Mouse (Mus musculus) spleen, postnatal 10 days (tissue): Measurements from ENCODE around the gene Gm49510.

Source experiments
- DNase-seq, 2 experiments: peaks; one replicate each; pipeline ENCODE4 v3.0.0; 2021 to 2022; ENCODE audit warnings: low spot score in 2 of 2

The Gm49510 gene

DNA sequence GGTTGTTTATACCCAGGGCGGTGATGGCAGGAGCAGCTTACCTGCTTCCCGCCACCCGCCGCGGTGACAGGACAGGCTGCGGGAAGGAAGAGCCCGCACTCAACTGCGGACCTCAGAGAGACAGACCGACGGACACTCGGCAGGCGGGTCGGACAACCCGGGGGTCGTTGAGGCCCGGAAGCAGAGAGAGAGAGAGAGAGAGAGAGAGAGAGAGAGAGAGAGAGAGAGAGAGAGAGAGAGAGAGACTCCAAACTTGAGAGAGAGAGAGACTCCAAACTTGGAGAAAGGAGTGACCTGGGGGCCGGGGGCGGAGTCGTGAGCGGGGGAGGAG is at the start of gene Gm49510:
Gene Gm49510 (plus strand): TSS at position 259 of the 331 bp plus-strand sequence.
- DNase-seq = peak in 1 of 2 experiments; percentile 47

DNA sequence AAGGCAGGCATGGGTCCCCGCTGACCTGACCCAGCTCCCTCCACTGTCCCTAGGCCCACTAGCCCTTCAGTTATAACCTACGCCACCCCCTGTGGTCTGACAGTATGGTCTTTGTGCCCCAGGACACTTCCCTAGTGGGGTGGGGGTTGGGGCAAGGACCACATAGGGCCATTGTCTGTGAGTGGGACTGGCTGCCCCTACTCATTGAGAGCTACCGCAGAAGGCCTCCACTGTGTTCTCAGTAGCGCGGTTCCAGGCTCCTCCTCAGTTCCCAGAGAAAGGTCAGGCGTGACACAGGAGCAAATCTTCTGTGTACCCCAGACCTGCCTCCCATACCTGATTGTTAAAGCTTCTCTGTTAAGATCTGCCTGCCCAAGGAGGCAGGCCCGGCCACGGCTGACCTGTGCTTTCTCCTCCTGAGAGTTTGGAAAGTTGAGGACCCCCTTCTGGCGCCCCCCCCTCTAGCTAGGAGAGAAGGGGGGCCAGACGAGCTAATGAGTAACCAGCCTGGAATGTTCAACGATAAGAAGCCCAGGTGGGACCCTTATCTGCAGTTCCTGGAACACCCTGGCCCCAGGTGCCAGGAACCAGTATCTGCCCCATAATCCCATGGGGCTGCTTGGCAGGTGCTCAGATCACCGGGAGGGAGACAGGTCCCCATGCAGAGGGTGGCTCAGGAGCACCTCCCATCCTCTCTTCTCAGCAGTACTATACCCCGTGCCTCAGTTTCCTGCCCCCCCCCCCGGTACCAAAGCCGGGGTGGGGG is 49.2 kb upstream of the Gm49510 start:
- no peak for DNase-seq

DNA sequence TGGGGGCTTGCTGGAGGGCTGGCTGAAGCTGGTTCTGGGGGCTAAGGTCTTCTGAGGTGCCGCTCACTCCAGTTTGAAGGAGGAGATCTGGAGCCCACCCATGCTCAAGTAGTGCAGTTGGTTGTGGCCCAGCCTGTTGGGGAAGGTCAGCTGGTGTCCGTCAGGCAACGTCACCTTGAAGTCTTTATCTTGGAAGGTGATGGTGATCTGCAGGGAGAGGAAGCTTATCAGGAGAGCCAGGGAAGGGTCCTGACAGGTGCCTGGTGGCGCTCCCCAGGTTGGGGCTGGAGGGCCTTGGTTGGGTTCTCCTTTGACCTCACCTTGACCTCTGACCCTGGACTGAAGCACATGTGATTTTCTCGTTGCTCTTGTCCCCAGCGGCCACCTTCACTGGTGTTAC is 48.5 kb upstream of the Gm49510 start:
- DNase-seq = no peak

DNA sequence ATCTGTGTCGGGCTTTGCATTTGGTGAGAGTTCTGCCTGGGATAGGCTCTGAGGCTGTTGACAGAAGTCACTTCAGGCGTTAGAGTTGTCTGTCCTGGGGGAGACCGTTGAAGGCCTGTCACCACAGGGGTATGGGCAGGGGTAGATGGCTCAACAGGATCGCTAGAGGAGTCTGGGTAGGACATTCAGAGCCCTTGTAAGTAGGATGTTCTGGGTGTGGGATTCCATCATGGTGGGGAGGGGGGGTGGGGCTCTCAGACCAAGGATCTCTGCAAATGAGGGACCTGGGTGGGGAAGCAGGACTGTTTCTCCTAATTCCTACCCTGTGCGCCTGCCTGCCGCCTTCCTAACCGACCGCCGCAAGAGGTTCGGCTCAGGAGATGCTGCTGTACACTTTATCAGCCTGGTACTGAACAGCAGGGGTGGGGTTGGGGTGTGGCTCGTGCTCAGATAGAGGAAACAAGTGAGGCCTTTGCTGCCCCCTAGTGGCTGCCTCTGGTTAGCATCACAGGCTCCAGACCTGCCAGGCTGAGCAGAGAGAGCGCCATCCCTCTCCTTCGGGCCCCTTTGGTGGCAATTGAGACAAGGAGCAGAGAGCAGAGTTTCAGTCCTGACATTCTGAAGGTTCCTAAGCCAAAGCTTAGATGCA is 47.8 kb upstream of the Gm49510 start:
- DNase-seq = peak; percentile 90 to 95

DNA sequence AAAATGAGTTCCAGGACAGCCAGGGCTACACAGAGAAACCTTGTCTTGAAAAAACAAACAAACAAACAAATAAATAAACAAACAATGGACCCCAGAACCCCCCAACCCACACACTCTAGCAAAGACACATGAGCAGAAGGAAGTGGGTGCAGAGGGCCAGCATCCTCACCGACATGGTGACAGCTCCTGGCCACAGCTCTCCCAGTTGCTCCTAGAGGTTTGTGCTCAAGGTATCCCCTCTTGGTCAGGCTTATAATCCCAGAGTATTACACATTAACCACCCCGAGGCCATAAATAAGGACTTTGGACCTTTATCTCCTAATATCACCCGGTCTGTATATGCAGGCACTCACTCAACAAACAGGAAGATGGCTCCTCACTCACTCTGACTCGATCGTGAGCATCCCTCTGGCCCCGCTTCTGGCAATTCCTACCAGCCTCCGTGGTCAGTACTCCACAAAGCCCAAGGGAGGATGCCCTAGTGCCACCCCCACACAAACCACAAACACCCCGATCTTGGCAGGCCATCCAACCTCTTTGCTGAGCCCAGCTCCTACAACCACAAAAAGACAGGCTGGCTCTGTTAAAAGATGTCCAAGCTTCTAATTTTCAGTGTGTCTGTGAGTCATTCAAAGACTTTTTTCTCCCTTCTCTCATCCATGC is 44.0 kb upstream of the Gm49510 start, which contains the start of gene Lgals2:
Gene Lgals2 (minus strand): TSS at position 227 of the 663 bp plus-strand sequence.
- DNase-seq = no peak

DNA sequence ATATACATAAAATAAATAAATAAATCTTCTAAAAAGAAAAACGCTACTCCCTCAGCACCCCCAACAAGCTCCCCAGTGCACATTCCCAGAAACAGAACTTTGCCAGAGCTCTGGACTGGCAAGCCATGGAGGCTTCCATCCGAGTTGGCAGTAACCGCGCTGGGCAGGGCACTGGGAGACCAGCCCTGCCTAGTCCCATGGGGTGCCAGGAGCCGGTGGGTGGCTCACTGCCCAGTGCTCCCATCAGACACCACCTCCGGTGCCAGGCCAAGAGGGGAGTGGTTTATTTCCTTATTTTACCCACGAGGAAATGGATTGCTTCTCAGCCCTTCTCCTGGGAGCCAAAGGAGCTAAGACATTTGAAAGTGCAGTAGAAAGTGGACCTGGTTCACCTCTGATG is 42.5 kb upstream of the Gm49510 start:
- no peak for DNase-seq

DNA sequence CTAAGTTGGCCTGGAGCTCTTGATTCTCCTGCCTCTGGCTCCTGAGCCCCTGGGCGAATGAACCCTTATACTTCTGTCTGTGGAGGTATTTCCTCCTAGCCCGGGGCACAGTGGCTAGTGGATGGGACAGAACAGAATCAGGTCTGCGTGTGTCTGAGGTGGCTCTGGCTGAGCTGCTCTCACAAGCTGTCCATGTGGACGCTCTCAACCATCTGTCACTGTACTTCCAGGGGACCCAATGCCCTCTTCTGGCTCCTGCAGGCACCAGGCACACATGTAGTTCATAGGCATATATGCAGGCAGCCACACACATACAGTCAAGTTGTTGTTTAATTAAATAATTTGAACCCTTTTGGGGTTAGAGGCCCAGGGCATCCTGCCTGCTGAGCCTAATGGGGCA is 40.2 kb upstream of the Gm49510 start:
- no peak for DNase-seq

DNA sequence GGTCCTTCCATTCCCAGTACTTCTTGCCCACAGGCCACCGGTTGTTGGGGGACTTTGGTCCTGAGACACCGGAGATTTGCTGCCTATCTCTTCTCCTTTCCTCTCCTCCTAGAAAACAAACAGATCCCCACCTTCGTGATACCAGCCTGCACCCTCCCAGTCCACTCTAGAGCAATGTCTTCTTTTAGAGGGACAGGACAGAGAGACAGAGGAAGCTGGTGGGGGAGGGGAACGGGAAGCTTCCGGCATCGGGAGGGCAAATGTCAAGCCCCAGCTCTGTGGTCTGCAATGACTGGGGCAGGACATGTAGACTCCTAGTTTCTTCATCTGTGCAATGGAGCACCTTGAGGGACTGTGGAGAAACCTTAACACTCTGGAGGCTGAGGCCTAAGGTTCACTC is 39.8 kb upstream of the Gm49510 start:
- DNase-seq = peak in 1 of 2 experiments; percentile 53

DNA sequence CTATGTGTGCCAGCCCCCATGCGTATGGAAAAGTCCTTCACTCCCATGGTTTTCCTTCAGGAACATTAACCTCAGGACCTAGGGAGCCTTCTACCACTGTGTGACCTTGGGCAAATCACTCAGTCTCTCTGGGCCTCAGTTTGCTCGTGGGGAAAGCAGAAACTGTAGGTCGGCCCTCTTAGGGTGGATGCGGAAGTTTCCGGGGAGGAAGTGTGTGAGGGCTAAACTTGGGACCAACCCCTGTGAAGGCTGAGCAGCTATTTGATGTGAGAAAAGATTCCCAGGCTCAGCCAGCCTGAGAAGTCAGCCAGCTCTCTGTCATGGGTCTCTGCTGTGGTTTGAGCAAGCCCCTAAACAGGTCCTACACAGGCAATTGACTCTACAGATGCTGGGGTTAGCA is 37.2 kb upstream of the Gm49510 start:
- no peak for DNase-seq

DNA sequence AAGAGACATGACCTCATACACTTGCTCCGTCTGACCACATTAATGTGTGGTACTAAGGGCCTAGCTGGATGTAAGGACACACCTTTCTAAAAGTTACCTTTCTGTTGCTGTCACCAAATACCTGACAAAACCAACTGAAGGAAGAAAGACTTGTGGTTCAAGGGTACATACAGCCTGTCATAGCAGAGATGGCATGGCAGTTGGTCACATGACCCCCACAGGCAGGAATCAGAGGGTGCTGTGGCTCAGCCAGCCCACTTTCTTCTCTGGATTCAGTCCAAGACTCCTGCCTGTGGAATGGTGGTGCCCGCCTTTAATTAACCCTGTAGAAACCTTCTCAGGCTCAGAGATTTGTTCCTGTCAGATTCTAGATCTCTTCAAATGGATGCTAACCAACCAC is 36.3 kb upstream of the Gm49510 start:
- no peak for DNase-seq

DNA sequence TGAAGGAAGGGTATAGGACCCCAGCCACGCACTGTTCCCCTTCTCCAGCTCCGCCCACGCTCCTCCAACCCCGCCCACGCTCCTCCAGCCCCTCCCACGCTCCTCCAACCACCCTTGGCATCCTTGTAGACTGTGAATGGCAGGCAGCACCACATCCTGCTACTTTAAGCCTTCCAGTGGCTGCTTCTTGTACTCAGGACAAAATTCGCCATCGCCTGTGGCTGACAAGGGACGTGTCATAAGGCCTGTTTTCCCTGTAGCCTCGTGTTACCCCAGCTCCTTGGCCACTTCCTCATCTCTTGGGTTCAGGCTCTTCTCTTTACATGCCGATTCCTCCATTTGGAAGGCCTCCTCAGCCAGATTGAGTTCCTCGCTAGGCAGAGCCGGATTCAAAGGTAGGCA is 35.6 kb upstream of the Gm49510 start:
- DNase-seq = peak in 1 of 2 experiments; percentile 46

DNA sequence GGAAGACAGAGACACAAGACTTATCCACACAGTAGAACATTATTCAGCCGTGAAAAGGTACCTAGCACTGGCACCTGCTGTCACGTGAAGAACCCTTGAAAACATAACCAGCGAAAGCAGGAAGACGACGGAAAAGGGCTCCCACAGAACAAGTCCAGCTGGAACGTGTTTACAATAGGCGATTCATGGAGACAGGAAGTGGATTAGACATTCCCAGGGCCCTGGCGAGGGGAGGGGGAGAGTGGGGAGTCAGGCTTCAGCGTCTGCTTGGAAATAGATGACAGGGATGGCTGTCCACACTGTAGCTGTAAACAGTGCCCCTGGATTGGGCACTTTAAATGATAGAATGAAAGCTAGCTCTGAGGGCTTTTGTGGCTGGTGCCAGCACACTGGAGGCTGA is 31.1 kb upstream of the Gm49510 start:
- DNase-seq = no peak

DNA sequence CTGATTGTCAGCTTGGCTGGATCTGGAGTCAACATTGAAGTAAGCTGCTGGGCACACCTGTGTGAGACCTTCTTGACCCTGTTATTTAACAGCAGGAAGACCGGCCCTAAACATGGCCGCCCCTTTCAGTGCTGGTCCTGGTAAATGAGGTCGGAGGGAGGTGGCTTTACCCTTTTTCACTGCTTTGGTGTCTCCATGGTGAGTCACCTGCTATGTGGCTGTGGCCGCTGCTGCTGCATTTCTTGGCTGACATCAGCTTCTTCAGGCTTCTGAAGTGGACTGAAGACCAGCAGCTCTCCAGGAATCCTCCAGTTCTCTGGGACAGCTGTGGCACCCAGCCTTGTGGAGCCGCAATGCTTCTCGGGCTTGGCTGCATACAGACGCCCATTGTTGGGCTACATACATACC is 30.6 kb upstream of the Gm49510 start:
- no peak for DNase-seq

DNA sequence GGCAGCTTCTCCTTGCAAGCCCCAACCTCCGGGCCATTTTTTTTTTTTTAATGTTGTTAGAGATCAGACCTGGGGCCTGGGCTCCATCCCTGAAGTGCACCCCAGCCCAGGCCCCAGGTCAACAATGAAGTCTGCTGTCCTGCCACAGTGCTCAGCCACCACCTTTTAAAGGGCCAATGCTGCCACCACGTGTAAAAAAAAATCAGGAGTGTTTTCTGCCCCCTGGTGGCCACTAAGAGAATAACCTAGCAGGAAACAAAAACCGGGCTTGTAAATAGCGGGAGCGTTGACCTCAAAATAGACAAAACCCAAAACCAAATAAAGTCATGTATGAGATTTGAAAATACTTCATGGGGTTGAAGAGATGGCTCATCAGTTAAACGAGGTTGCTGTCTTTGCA is 29.7 kb upstream of the Gm49510 start:
- peak in 1 of 2 experiments; percentile 61 for DNase-seq

DNA sequence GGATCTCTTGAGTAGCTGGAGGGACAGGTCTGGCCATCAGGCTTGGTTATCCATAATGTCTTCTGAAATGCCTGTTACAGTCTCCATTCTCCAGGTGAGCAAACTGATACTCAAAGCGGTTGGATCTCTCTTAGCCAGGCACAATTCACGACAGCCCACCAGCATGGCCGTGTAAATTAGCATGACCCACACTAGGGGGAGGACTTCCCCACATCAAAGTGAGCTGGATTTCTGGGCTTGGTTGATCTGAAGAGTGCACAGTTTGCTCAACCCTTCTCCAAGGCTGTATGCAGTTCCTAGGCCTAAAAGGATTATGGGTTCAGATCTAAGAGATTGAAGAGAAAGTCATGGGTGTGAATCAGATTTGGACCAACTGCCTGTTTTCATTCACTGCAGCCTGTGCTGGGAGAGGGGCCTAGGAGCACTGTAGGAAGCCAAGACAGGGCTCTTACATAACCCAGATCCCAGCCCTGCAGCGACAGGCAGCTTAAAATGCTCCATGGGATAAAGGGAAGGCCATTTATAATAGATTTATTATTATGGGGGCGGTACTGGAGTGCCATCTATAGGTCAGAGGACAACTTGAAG is 27.4 kb upstream of the Gm49510 start:
- DNase-seq = no peak

DNA sequence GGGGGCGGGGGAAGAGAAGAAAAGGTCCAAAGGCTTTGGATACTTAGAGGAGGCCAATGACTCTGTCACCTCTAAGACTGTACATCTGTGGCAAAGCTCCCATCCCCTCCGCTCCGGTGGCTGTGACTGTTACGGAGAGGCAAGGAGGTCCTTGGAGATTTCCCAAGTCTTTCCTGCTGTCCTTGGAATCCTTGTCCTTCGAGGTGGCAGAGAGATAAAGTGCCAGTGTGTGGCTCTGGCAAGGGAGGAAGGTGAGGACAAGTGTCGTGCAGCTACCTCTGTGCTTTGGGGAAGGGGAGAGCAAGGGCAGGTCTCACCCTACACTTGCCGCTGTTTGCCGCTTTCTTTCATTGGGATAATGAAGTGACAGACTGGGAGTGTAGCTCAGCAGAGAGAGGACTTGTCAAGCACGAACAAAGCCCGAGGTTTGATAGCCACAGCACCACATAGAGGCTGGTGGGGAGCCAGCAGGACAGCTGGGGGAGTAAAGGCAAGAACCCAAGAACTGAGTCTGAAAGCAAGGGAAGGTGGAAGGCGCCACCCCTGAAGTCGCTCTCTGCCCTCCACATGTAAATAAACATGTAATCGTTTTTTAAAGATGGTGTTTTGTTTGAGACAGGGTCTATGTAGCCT is 25.5 kb upstream of the Gm49510 start:
- DNase-seq = no peak

DNA sequence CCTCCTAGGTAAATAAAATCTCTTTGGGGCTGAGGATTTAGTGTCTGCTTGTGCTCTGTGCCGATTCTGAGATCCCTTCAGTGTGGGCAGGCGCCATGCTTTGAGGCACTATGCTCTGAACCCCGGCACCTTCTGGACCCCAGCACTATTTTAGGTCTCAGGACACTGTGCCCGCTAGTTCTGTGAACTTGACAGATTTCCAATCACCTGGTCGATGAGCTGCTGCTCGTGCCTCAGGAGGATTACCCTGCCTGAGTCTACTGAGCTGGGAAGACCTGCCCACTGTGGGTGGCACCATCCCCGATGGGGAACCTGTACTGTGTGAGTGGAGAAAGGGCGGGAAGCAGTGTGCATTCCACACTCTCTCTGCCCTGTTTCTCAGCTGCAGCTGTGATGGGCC is 24.5 kb upstream of the Gm49510 start:
- DNase-seq = no peak

DNA sequence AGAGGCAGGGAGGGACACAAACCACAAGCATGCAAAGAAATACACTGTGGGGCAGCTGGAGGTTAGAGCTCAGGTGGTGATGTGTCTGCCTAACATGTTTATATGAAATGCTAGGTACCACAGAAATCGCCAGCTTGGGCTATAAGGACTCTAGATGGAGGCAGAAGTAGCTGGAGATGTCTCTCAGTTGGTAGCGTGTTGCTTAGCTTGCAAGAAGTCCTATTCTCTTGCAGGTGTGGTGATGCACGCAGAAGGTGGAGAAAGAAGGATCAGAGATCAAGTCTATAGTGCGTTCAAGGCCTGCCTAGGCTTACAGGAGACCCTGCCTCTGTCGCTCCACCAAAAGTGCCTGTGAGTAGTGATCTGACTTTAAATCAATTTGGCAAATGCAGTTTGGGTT is 23.9 kb upstream of the Gm49510 start:
- DNase-seq = no peak

DNA sequence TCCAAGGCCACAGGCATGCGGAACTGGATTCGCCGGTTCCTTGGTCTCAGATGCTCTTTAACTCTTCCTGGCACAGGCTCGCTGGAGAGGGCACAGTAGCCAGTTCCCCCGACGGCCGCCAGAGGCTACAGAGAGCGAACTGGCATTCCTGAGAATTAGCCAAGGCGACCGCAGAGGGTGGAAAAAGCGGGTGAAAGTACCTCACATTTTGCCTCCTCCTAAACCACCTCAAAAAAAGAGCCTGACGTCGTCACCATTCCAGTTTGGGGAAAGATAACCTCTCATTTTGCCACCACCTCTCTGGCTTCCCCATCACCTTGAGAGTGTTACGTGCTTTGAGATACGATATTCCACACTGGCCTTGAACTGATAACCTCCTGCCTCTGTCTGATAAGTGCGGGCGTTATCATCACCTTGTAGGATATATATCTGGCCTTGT is 23.2 kb upstream of the Gm49510 start:
- DNase-seq = peak; percentile 63 to 84

DNA sequence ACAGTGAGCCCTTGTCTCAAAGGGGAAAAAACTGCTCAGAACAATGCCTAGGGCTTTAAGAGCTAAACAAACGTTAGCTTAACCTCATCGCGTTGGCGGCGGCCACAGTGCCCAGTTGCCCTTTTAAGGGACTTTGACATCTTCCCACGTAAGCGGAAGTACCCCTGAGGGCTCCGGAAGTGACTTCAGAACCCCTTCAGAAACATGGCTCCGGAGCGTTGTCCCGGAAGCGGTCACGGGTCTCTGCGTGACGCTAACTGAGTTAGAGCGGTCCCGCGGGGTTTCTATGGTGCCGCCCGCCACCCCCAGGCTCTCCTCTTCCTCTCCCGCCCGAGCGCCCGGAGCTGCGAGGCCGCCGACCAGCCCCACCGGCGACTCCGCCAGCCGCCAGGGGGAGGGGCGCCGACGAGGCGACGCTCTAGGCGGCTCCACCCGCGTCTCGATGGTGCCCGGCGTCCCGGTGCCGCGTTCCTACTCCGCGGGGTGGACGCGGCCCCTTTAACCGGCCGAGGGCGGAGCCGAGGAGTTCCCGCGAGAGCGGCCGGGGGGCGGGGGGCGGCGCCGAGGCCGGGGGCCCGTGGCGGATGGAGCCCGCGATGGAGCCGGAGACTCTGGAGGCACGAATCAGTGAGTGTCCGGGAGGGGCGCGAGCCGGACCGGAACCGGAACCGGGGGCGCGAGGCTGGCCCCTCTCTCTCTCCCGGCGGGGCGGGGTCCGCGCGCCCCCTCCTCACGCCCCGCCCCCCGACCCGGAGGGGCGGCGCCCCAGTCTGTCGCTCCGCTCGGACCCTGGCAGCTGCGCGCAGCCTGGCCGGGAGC is 22.3 kb upstream of the Gm49510 start, which contains the start of gene Gga1:
Gene Gga1 (plus strand): TSS at position 200 of the 819 bp plus-strand sequence.
- peak; percentile 88 to 90 for DNase-seq

DNA sequence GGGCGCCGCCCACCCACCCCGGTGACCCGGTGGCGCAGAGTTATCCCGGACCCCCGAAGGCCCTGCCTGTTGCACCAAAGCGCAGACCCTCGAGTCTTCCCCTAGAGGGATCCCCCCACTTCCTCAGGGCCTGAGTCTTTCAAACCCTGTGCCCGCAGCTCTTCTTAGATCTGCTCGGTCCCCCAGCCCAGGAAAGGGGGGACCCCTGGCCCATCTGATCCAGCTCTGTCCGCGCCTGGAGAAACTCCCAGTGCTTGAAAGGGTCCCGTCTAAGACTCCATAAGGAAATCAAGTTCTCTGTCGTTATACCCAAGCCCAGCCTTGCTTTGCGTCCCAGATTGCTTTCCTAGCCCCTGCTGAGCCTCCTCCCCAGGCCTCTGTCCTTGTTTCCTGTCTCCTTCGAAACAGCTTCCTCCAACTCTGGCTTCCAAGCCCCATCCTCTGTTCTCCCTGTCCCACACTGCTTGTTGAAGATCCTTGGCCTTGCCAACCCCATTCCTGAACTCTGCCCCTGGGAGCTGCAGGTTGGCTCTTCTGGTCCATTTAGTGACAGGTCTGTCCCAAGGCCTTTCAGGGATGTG is 21.6 kb upstream of the Gm49510 start:
- DNase-seq = peak in 1 of 2 experiments; percentile 29
